In the genomic region with DNA sequence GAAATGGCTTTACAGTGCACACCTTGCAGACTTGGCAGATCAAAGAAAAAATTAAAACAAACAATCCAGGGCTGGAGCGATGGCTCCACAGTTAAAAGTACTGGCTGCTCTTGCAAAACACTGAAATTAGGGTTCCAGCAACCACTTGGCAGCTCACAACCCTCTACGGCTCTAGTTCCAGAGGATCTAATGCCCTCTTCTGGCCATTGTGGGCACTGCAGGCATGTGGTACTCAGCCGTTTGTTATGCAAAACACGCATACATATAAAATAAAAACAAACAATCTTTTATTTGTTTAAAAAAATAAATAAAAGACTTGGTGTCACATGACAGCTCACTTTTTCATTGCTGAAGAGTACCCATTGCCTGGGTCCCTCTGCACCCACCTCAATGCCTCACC, we compare ENCODE assay signal across 8 mouse cellular contexts. TPM values are rescaled to one million over a fixed set of nuclear protein-coding genes. Genes with fewer than 3 reads are reported as not detected.
DNase-seq lines count a peak whose midpoint lies in the region; ATAC-seq and TF ChIP-seq lines count a peak whose summit lies in the region.

No protein-coding gene starts in this region.

- no peak for ATAC-seq in midbrain, embryonic 16.5 days
- peak; percentile 68; the same call in 1 of the 2 replicates for ATAC-seq in erythroblast, adult 5-6 weeks (replicated peaks; ENCODE audit: low FRiP score, poor library complexity, severe bottlenecking)

- H3K27me3 ChIP-seq in midbrain, embryonic 10.5 days (ENCODE audit: low read depth, poor library complexity, severe bottlenecking) = no peaks in the 10 kb centered on the region
- no peaks in the 10 kb centered on the region; the same call in 1 of the 2 replicates for H3K27me3 ChIP-seq in midbrain, embryonic 16.5 days (ENCODE audit: control insufficient read depth, insufficient read depth, low read depth, low read length)

- no peak overlapping the region for H3K4me3 ChIP-seq in midbrain, embryonic 10.5 days
- no peak overlapping the region for H3K4me3 ChIP-seq in midbrain, embryonic 16.5 days (ENCODE audit: low read depth, low read length)
- H3K4me3 ChIP-seq in bone marrow, adult 2 months (replicated peaks; ENCODE audit: control insufficient read depth, low read depth, low read length) = no peak overlapping the region

- H3K4me2 ChIP-seq in midbrain, embryonic 16.5 days (ENCODE audit: low read length) = no peak overlapping the region

- peaks cover 8% of the 10 kb centered on the region for H3K4me1 ChIP-seq in midbrain, embryonic 10.5 days
- H3K4me1 ChIP-seq in midbrain, embryonic 16.5 days (ENCODE audit: control insufficient read depth, insufficient read depth, low read length) = no peaks in the 10 kb centered on the region
- H3K4me1 ChIP-seq in bone marrow, adult 2 months (ENCODE audit: control insufficient read depth, insufficient read depth, low read length) = no peaks in the 10 kb centered on the region

- H3K9me3 ChIP-seq in midbrain, embryonic 10.5 days (replicated peaks) = no peaks in the 10 kb centered on the region
- no peaks in the 10 kb centered on the region for H3K9me3 ChIP-seq in midbrain, embryonic 16.5 days (replicated peaks; ENCODE audit: control insufficient read depth, low read length, poor library complexity, severe bottlenecking)

- H3K36me3 ChIP-seq in midbrain, embryonic 10.5 days = no peaks in the 10 kb centered on the region
- H3K36me3 ChIP-seq in midbrain, embryonic 16.5 days (ENCODE audit: control insufficient read depth, insufficient read depth, low read length) = no peaks in the 10 kb centered on the region

- peak; percentile 74 for TF ChIP-seq CTCF in bone marrow, adult 2 months (IDR thresholded peaks at IDR 0.05; ENCODE audit: control insufficient read depth, insufficient read depth, low read length)

- peak; percentile 78 for DNase-seq in midbrain, embryonic 10.5 days (ENCODE audit: low spot score)
- peak; percentile 71 to 90 for DNase-seq in kidney, adult 8-10 months
- DNase-seq in liver = peak; percentile 77
- peak; percentile 63 for DNase-seq in ovary, postnatal 36 days (ENCODE audit: low spot score)
- peak; percentile 79 for DNase-seq in thymus, postnatal 25 days

- 21% methylated on average over 4 of the region's 4 CpGs for WGBS in midbrain, embryonic 10.5 days
- WGBS in midbrain, embryonic 16.5 days = 13% methylated on average over 4 of the region's 4 CpGs
- WGBS in bone marrow, adult 2 months = 10% methylated on average over 4 of the region's 4 CpGs

- no peak overlapping the region for H3K27ac ChIP-seq in midbrain, embryonic 10.5 days (replicated peaks)
- no peak overlapping the region for H3K27ac ChIP-seq in midbrain, embryonic 16.5 days (ENCODE audit: low read length)
- H3K27ac ChIP-seq in bone marrow, adult 2 months (ENCODE audit: control insufficient read depth, insufficient read depth, low read depth, low read length, poor library complexity) = no peak overlapping the region

- no peak overlapping the region for H3K9ac ChIP-seq in midbrain, embryonic 16.5 days (ENCODE audit: low read depth, low read length)

- no peak for TF ChIP-seq POLR2A in bone marrow, adult 2 months (IDR thresholded peaks at IDR 0.05; ENCODE audit: borderline replicate concordance, control insufficient read depth, low read depth, low read length)

RNA-seq across cellular contexts. Expression of gene Prodh2, which starts 0.7 kb away (rescaled TPM):
- polyA plus RNA-seq in midbrain, embryonic 10.5 days (2016; fragmentation: Nextera tagmentation; extraction: Ambion mirVana) = not detected in 2 replicates
- not detected in 2 replicates for polyA plus RNA-seq in midbrain, embryonic 16.5 days (2015; fragmentation: Nextera tagmentation; extraction: Ambion mirVana)
- 1.9 and 3.1 TPM in 2 replicates for polyA plus RNA-seq in bone marrow, adult 2 months (2011; ENCODE audit: insufficient read depth, insufficient read length, low replicate concordance, missing spikeins)
- not detected in 2 replicates for total RNA-seq in erythroblast, adult 5-6 weeks (2015; ENCODE audit: low replicate concordance)
- not detected in 2 replicates for total RNA-seq in erythroblast, adult 5-6 weeks (2017; ENCODE audit: low replicate concordance)

RNA-seq across cellular contexts. Expression of gene Nphs1, which starts 34.6 kb away (rescaled TPM):
- 0.16 and 0.23 TPM in 2 replicates for polyA plus RNA-seq in midbrain, embryonic 10.5 days (2016; fragmentation: Nextera tagmentation; extraction: Ambion mirVana)
- 0.46 and 0.50 TPM in 2 replicates for polyA plus RNA-seq in midbrain, embryonic 16.5 days (2015; fragmentation: Nextera tagmentation; extraction: Ambion mirVana)
- 1.5 TPM in 1 of 2 replicates, not detected in the other for polyA plus RNA-seq in bone marrow, adult 2 months (2011; ENCODE audit: insufficient read depth, insufficient read length, low replicate concordance, missing spikeins)
- total RNA-seq in erythroblast, adult 5-6 weeks (2015; ENCODE audit: low replicate concordance) = not detected in 2 replicates
- total RNA-seq in erythroblast, adult 5-6 weeks (2017; ENCODE audit: low replicate concordance) = not detected in 2 replicates

RNA-seq across cellular contexts. Expression of gene Kirrel2, which starts 35.3 kb away (rescaled TPM):
- polyA plus RNA-seq in midbrain, embryonic 10.5 days (2016; fragmentation: Nextera tagmentation; extraction: Ambion mirVana) = 1.7 and 1.9 TPM in 2 replicates
- polyA plus RNA-seq in midbrain, embryonic 16.5 days (2015; fragmentation: Nextera tagmentation; extraction: Ambion mirVana) = 0.67 and 0.73 TPM in 2 replicates
- polyA plus RNA-seq in bone marrow, adult 2 months (2011; ENCODE audit: insufficient read depth, insufficient read length, low replicate concordance, missing spikeins) = 0.25 and 4.8 TPM in 2 replicates
- not detected in 2 replicates for total RNA-seq in erythroblast, adult 5-6 weeks (2015; ENCODE audit: low replicate concordance)
- not detected in 2 replicates for total RNA-seq in erythroblast, adult 5-6 weeks (2017; ENCODE audit: low replicate concordance)

RNA-seq across cellular contexts. Expression of gene Arhgap33, which starts 42.1 kb away (rescaled TPM):
- polyA plus RNA-seq in midbrain, embryonic 10.5 days (2016; fragmentation: Nextera tagmentation; extraction: Ambion mirVana) = 36.6 and 62.0 TPM in 2 replicates
- 140 and 149 TPM in 2 replicates for polyA plus RNA-seq in midbrain, embryonic 16.5 days (2015; fragmentation: Nextera tagmentation; extraction: Ambion mirVana)
- polyA plus RNA-seq in bone marrow, adult 2 months (2011; ENCODE audit: insufficient read depth, insufficient read length, low replicate concordance, missing spikeins) = 45.1 and 61.6 TPM in 2 replicates
- total RNA-seq in erythroblast, adult 5-6 weeks (2015; ENCODE audit: low replicate concordance) = 5.0 and 6.7 TPM in 2 replicates
- 9.5 and 9.6 TPM in 2 replicates for total RNA-seq in erythroblast, adult 5-6 weeks (2017; ENCODE audit: low replicate concordance)

RNA-seq across cellular contexts. Expression of gene Aplp1, which starts 47.4 kb away (rescaled TPM):
- 69.6 and 124 TPM in 2 replicates for polyA plus RNA-seq in midbrain, embryonic 10.5 days (2016; fragmentation: Nextera tagmentation; extraction: Ambion mirVana)
- polyA plus RNA-seq in midbrain, embryonic 16.5 days (2015; fragmentation: Nextera tagmentation; extraction: Ambion mirVana) = 761 and 788 TPM in 2 replicates
- 6.2 TPM in 1 of 2 replicates, not detected in the other for polyA plus RNA-seq in bone marrow, adult 2 months (2011; ENCODE audit: insufficient read depth, insufficient read length, low replicate concordance, missing spikeins)
- not detected in 2 replicates for total RNA-seq in erythroblast, adult 5-6 weeks (2015; ENCODE audit: low replicate concordance)
- not detected in 2 replicates for total RNA-seq in erythroblast, adult 5-6 weeks (2017; ENCODE audit: low replicate concordance)
